Mouse (Mus musculus) kidney, adult 9 months (tissue): ENCODE data around the gene Nod2.

Experiments used
- DNase-seq: peaks from one replicate; pipeline ENCODE4 v3.0.0; 2022

The Nod2 gene

GRCm38 (mm10) chr8:88681046-88681445 is 33.9 kb downstream of the Nod2 start:
- no peak for DNase-seq

- DNase-seq, result no peak
Measured at GRCm38 (mm10) chr8:88683656-88684289, 36.7 kb downstream of the Nod2 start.

- DNase-seq, result no peak
Measured at GRCm38 (mm10) chr8:88686226-88686905, 39.3 kb downstream of the Nod2 start.

- DNase-seq, result no peak
Measured at GRCm38 (mm10) chr8:88686906-88687235, 39.8 kb downstream of the Nod2 start.

- DNase-seq, result peak; percentile 46
Measured at GRCm38 (mm10) chr8:88689151-88689550, 42.0 kb downstream of the Nod2 start.

- no peak for DNase-seq
Measured at GRCm38 (mm10) chr8:88689891-88690290, 42.8 kb downstream of the Nod2 start.

- peak; percentile 31 for DNase-seq
Measured at GRCm38 (mm10) chr8:88691342-88691948, 44.3 kb downstream of the Nod2 start.

GRCm38 (mm10) chr8:88691961-88692360 is 44.8 kb downstream of the Nod2 start:
- no peak for DNase-seq

GRCm38 (mm10) chr8:88692866-88693265 is 45.8 kb downstream of the Nod2 start:
- DNase-seq, result no peak

GRCm38 (mm10) chr8:88693376-88693775 is 46.3 kb downstream of the Nod2 start:
- DNase-seq, result no peak

- no peak for DNase-seq
Measured at GRCm38 (mm10) chr8:88694291-88694690, 47.2 kb downstream of the Nod2 start.

- no peak for DNase-seq
Measured at GRCm38 (mm10) chr8:88696228-88696627, 49.1 kb downstream of the Nod2 start.

GRCm38 (mm10) chr8:88696721-88697641 is 49.9 kb downstream of the Nod2 start, which contains the start of gene Cyld:
Gene Cyld, plus strand, starts transcription at chr8:88697028.
- peak; percentile 100 for DNase-seq

GRCm38 (mm10) chr8:88697642-88698031 is 50.5 kb downstream of the Nod2 start:
- DNase-seq, result peak; percentile 44

- DNase-seq, result no peak
Measured at GRCm38 (mm10) chr8:88698048-88698447, 50.9 kb downstream of the Nod2 start.

- peak; percentile 52 for DNase-seq
Measured at GRCm38 (mm10) chr8:88701611-88702010, 54.5 kb downstream of the Nod2 start.

GRCm38 (mm10) chr8:88702816-88703215 is 55.7 kb downstream of the Nod2 start:
- no peak for DNase-seq

- no peak for DNase-seq
Measured at GRCm38 (mm10) chr8:88723256-88723963, 76.3 kb downstream of the Nod2 start.
